Mouse (Mus musculus) embryonic facial prominence, embryonic 15.5 days (tissue): ENCODE data around the gene Tnrc18. TPM values are rescaled to one million over a fixed set of nuclear protein-coding genes. Genes with fewer than 3 reads are reported as not detected.
A peak's percentile ranks its signal among the peaks of the same experiment; 100 is the strongest.

ENCODE experiments used
- ATAC-seq: fragments of 200-750 bp; cut with Nextera tagmentation; 2 replicates; pipeline ENCODE4 v1.8.0; 2017; ENCODE audit warnings: low read depth, moderate TSS enrichment; ENCODE audit not compliant: insufficient number of reproducible peaks, low FRiP score, low TSS enrichment
- H3K27ac ChIP-seq: fragments of 300-500 bp; sonication (generic); replicated peaks from 2 replicates; pipeline ENCODE4 v1.5.1; 2015; ENCODE audit warnings: mild to moderate bottlenecking, inconsistent platforms
- H3K27me3 ChIP-seq: fragments of 300-500 bp; sonication (generic); 2 replicates; pipeline ENCODE4 v1.6.1; 2015; ENCODE audit warnings: inconsistent platforms
- H3K36me3 ChIP-seq: fragments of 300-500 bp; sonication (generic); 2 replicates; pipeline ENCODE4 v1.6.1; 2015; ENCODE audit warnings: mild to moderate bottlenecking, inconsistent platforms
- H3K4me1 ChIP-seq: fragments of 300-500 bp; sonication (generic); 2 replicates; pipeline ENCODE4 v1.6.1; 2015; ENCODE audit warnings: inconsistent platforms
- H3K4me2 ChIP-seq: fragments of 300-500 bp; sonication (generic); replicated peaks from 2 replicates; pipeline ENCODE4 v1.6.1; 2015; ENCODE audit warnings: mild to moderate bottlenecking, inconsistent platforms
- H3K4me3 ChIP-seq: fragments of 300-500 bp; sonication (generic); replicated peaks from 2 replicates; pipeline ENCODE4 v1.5.1; 2015; ENCODE audit warnings: mild to moderate bottlenecking, inconsistent platforms
- H3K9ac ChIP-seq: fragments of 300-500 bp; sonication (generic); 2 replicates; pipeline ENCODE4 v1.6.1; 2015; ENCODE audit warnings: inconsistent platforms
- H3K9me3 ChIP-seq: fragments of 300-500 bp; sonication (generic); replicated peaks from 2 replicates; pipeline ENCODE4 v1.6.1; 2016; ENCODE audit warnings: inconsistent platforms
- WGBS: fragments of 180-500 bp; shearing (Covaris S2); methylation state at CpG from one replicate; pipeline ENCODE4 v1.1.7; 2015; 5-methylcytosine and 5-hydroxymethylcytosine counted together
- polyA plus RNA-seq: library from polyadenylated mRNA; unstranded; fragments of >200 nt; fragmentation: Nextera tagmentation; extraction: Ambion mirVana; gene quantifications from 2 replicates; pipeline ENCODE4 v1.2.1, GENCODE M21; 2015

Gene Tnrc18
- polyA plus RNA-seq, 1 experiment from 2014 or later: 43.4 TPM

GRCm38 (mm10) chr5:142821974-142822285 is 4.5 kb upstream of the Tnrc18 start:
- Histone ChIP-seq H3K4me3 (peak overlapping the region; percentile 91), H3K36me3 (no peaks in the 10 kb centered on the region), H3K4me2 (peak overlapping the region; percentile 73), H3K4me1 (peaks cover 44% of the 10 kb centered on the region), H3K27me3 (no peaks in the 10 kb centered on the region), H3K9ac (peak overlapping the region; percentile 94), H3K9me3 (no peaks in the 10 kb centered on the region), H3K27ac (peak overlapping the region; percentile 100)
- no peak for ATAC-seq
- WGBS: 2% methylated on average over 9 of the region's 9 CpGs

GRCm38 (mm10) chr5:142821266-142821973 is 4.0 kb upstream of the Tnrc18 start:
- Histone ChIP-seq H3K9ac (peak overlapping the region; percentile 94), H3K4me3 (peak overlapping the region; percentile 91), H3K4me2 (peak overlapping the region; percentile 73), H3K4me1 (peaks cover 42% of the 10 kb centered on the region), H3K9me3 (no peaks in the 10 kb centered on the region), H3K36me3 (no peaks in the 10 kb centered on the region), H3K27ac (peak overlapping the region; percentile 100), H3K27me3 (no peaks in the 10 kb centered on the region)
- WGBS: under 1% methylated on average over 35 of the region's 36 CpGs
- ATAC-seq: peak; percentile 25

- H3K4me2 ChIP-seq: peak overlapping the region; percentile 73
- ATAC-seq: no peak
- H3K27ac ChIP-seq: peak overlapping the region; percentile 100
- H3K9ac ChIP-seq: peak overlapping the region; percentile 94
- H3K4me1 ChIP-seq: peaks cover 33% of the 10 kb centered on the region
- peak overlapping the region; percentile 91 for H3K4me3 ChIP-seq
- under 1% methylated on average over 53 of the region's 53 CpGs for WGBS
- no peaks in the 10 kb centered on the region for H3K36me3 ChIP-seq
- H3K27me3 ChIP-seq: no peaks in the 10 kb centered on the region
- H3K9me3 ChIP-seq: no peaks in the 10 kb centered on the region
These were observed 3.1 kb upstream of the Tnrc18 start for GRCm38 (mm10) chr5:142820276-142821265.

- no peak; the same call in 1 of the 2 replicates for ATAC-seq
- under 1% methylated on average over 35 of the region's 36 CpGs for WGBS
These were observed 2.2 kb upstream of the Tnrc18 start for GRCm38 (mm10) chr5:142819385-142820275.

GRCm38 (mm10) chr5:142818435-142819360 is 1.2 kb upstream of the Tnrc18 start:
- no peak for ATAC-seq
- peak overlapping the region; percentile 73 for H3K4me2 ChIP-seq

More at GRCm38 (mm10) chr5:142819385-142820275, 2.2 kb upstream of the Tnrc18 start:
- Histone ChIP-seq H3K27ac (peak overlapping the region; percentile 100), H3K4me2 (peak overlapping the region; percentile 73), H3K36me3 (no peaks in the 10 kb centered on the region), H3K4me1 (peaks cover 24% of the 10 kb centered on the region), H3K27me3 (no peaks in the 10 kb centered on the region), H3K9me3 (no peaks in the 10 kb centered on the region), H3K4me3 (peak overlapping the region; percentile 91), H3K9ac (peak overlapping the region; percentile 94)

GRCm38 (mm10) chr5:142816811-142817523 is 495 bp downstream of the Tnrc18 start:
- H3K4me2 ChIP-seq: peak overlapping the region; percentile 73
- ATAC-seq: no peak
- peak overlapping the region; percentile 100 for H3K27ac ChIP-seq
- peaks cover 20% of the 10 kb centered on the region for H3K4me1 ChIP-seq
- H3K9ac ChIP-seq: peak overlapping the region; percentile 100
- WGBS: under 1% methylated on average over 71 of the region's 71 CpGs
- no peaks in the 10 kb centered on the region for H3K27me3 ChIP-seq
- H3K4me3 ChIP-seq: peak overlapping the region; percentile 91
- H3K9me3 ChIP-seq: no peaks in the 10 kb centered on the region
- H3K36me3 ChIP-seq: no peaks in the 10 kb centered on the region

More at GRCm38 (mm10) chr5:142818435-142819360, 1.2 kb upstream of the Tnrc18 start:
- Histone ChIP-seq H3K36me3 (no peaks in the 10 kb centered on the region), H3K27me3 (no peaks in the 10 kb centered on the region), H3K9ac (peak overlapping the region; percentile 94), H3K9me3 (no peaks in the 10 kb centered on the region), H3K4me1 (peaks cover 15% of the 10 kb centered on the region), H3K4me3 (peak overlapping the region; percentile 91), H3K27ac (peak overlapping the region; percentile 100)
- under 1% methylated on average over 43 of the region's 43 CpGs for WGBS

GRCm38 (mm10) chr5:142816031-142816810 is 1.2 kb downstream of the Tnrc18 start:
- no peaks in the 10 kb centered on the region for H3K27me3 ChIP-seq
- no peaks in the 10 kb centered on the region for H3K9me3 ChIP-seq
- peak overlapping the region; percentile 100 for H3K9ac ChIP-seq
- peaks cover 24% of the 10 kb centered on the region for H3K4me1 ChIP-seq
- ATAC-seq: no peak
- H3K36me3 ChIP-seq: no peaks in the 10 kb centered on the region
- peak overlapping the region; percentile 100 for H3K27ac ChIP-seq
- peak overlapping the region; percentile 91 for H3K4me3 ChIP-seq
- under 1% methylated on average over 39 of the region's 39 CpGs for WGBS
- H3K4me2 ChIP-seq: peak overlapping the region; percentile 73

- peak overlapping the region; percentile 73 for H3K4me2 ChIP-seq
- no peak for ATAC-seq
- peak overlapping the region; percentile 100 for H3K27ac ChIP-seq
- H3K9ac ChIP-seq: peak overlapping the region; percentile 100
- peaks cover 31% of the 10 kb centered on the region for H3K4me1 ChIP-seq
- no peaks in the 10 kb centered on the region for H3K36me3 ChIP-seq
- under 1% methylated on average over 30 of the region's 30 CpGs for WGBS
- peak overlapping the region; percentile 91 for H3K4me3 ChIP-seq
- no peaks in the 10 kb centered on the region for H3K9me3 ChIP-seq
- no peaks in the 10 kb centered on the region for H3K27me3 ChIP-seq
These were observed 2.0 kb downstream of the Tnrc18 start for GRCm38 (mm10) chr5:142815421-142816001.
